17 mouse cellular contexts compared by ENCODE assay signal in the genomic region with DNA sequence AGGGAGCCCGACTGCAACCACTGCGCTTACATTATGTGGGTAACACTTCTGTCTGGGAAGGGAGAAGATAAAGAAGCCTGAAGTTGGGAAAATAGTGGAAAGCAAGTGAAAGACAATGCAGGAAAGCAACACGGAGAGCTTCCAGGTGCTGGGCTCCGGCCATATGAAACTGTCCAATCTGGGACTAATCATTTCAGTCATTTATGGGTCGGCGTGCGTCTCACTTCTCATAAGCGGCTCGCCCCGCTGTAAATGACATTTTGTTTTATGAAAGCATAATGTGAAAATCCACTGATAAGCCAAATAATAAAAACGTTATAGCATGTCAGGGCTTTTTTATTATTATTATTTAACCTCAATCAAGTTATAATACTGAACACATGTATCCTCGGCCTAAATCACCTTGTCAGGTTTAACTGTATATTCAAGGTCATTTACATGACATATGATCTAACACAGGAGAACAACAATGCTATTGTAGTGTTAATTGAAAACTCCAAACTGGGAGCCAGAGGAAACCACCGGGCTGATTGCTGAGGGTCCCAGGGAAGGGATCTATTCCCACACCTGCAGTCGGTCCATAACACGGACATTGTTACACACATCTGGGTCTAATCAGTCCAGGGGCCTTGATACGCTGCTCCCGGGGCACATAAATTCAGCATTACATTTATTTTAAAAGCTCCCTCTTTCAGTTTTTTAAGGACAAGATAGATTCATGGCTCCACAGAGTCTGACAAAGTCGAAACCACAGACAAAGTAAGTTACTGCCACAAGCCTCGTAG.
DNase-seq lines count a peak whose midpoint lies in the region; ATAC-seq and TF ChIP-seq lines count a peak whose summit lies in the region.
"Had no signal": no experiment of that assay in that cellular context is flagged by ENCODE, and none has a peak within 500 bp of the region (broad histone marks: within the 10 kb centered on the region; RNA-seq: fewer than 3 reads in every experiment).

No protein-coding gene starts in this region.

- WGBS in forebrain, embryonic 10.5 days: 74% methylated on average over 19 of the region's 19 CpGs
- WGBS in forebrain, postnatal 0 days: 86% methylated on average over 19 of the region's 19 CpGs
- WGBS in lung, adult 2 months: 90% methylated on average over 19 of the region's 19 CpGs

- H3K27ac ChIP-seq in forebrain, embryonic 10.5 days: peak overlapping the region; percentile 41; the same call in 1 of the 2 replicates
- no peak overlapping the region for H3K27ac ChIP-seq in forebrain, postnatal 0 days (ENCODE audit: low read depth, low read length)
- H3K27ac ChIP-seq: hindbrain, embryonic 10.5 days; liver, embryonic 12.5 days; lung, embryonic 15.5 days; macrophage; midbrain, embryonic 13.5 days had no signal

- H3K36me3 ChIP-seq in forebrain, embryonic 10.5 days (replicated peaks): no peaks in the 10 kb centered on the region
- no peaks in the 10 kb centered on the region for H3K36me3 ChIP-seq in forebrain, postnatal 0 days (ENCODE audit: insufficient read depth)
- H3K36me3 ChIP-seq: hindbrain, embryonic 10.5 days; liver, embryonic 12.5 days; lung, embryonic 15.5 days; midbrain, embryonic 13.5 days had no signal

- TF ChIP-seq POLR2A in lung, adult 2 months (IDR thresholded peaks at IDR 0.05; ENCODE audit: borderline replicate concordance, extremely low read depth, low read depth, low read length): no peak

- no peaks in the 10 kb centered on the region for H3K9me3 ChIP-seq in forebrain, embryonic 10.5 days
- no peaks in the 10 kb centered on the region for H3K9me3 ChIP-seq in forebrain, postnatal 0 days (ENCODE audit: low read length)
- H3K9me3 ChIP-seq: hindbrain, embryonic 10.5 days; lung, embryonic 15.5 days; midbrain, embryonic 13.5 days had no signal

- H3K4me2 ChIP-seq in forebrain, postnatal 0 days (ENCODE audit: low read depth): no peak overlapping the region
- H3K4me2 ChIP-seq: liver, embryonic 12.5 days; lung, embryonic 15.5 days; midbrain, embryonic 13.5 days had no signal

- H3K4me3 ChIP-seq in forebrain, embryonic 10.5 days: no peak overlapping the region
- H3K4me3 ChIP-seq in forebrain, postnatal 0 days (ENCODE audit: low read depth, low read length): no peak overlapping the region
- no peak overlapping the region for H3K4me3 ChIP-seq in lung, adult 2 months (replicated peaks; ENCODE audit: extremely low read depth, low read depth, low read length)
- H3K4me3 ChIP-seq: hindbrain, embryonic 10.5 days; liver, embryonic 12.5 days; lung, embryonic 15.5 days; midbrain, embryonic 13.5 days had no signal

- no peak for TF ChIP-seq CTCF in forebrain, postnatal 0 days (IDR thresholded peaks at IDR 0.05; ENCODE audit: low read depth)
- no peak for TF ChIP-seq CTCF in lung, adult 2 months (IDR thresholded peaks at IDR 0.05; ENCODE audit: insufficient read depth, low read length)

- no peaks in the 10 kb centered on the region for H3K27me3 ChIP-seq in forebrain, embryonic 10.5 days (ENCODE audit: poor library complexity, severe bottlenecking)
- H3K27me3 ChIP-seq in forebrain, postnatal 0 days (ENCODE audit: insufficient read depth, low read length): no peaks in the 10 kb centered on the region
- H3K27me3 ChIP-seq: liver, embryonic 12.5 days; lung, embryonic 15.5 days; midbrain, embryonic 13.5 days had no signal

- H3K9ac ChIP-seq in forebrain, postnatal 0 days: no peak overlapping the region
- H3K9ac ChIP-seq: liver, embryonic 12.5 days; lung, embryonic 15.5 days; midbrain, embryonic 13.5 days had no signal

- no peak for DNase-seq in forebrain, embryonic 10.5 days (ENCODE audit: extremely low spot score, low spot score)
- no peak for DNase-seq in forebrain, postnatal 0 days
- DNase-seq in embryo, embryonic 11 days: peak; percentile 74
- DNase-seq in forelimb bud, embryonic 11.5 days (ENCODE audit: low read depth, low spot score): peak; percentile 83
- DNase-seq in mesoderm, embryonic 11.5 days (ENCODE audit: low read depth, low spot score): peak; percentile 66
- DNase-seq in thymus, postnatal 4 days: no peak
- DNase-seq in lung, adult 2 months: no peak
- DNase-seq in kidney, adult 9 months: no peak
- DNase-seq: cerebellum, postnatal 10 days; kidney, postnatal 10 days had no signal

- H3K4me1 ChIP-seq in forebrain, embryonic 10.5 days: peaks cover 12% of the 10 kb centered on the region
- H3K4me1 ChIP-seq in forebrain, postnatal 0 days (ENCODE audit: insufficient read depth): no peaks in the 10 kb centered on the region
- peaks cover 7% of the 10 kb centered on the region; the same call in 1 of the 2 replicates for H3K4me1 ChIP-seq in lung, adult 2 months (ENCODE audit: control insufficient read depth, insufficient read depth, low read length)
- H3K4me1 ChIP-seq: liver, embryonic 12.5 days; lung, embryonic 15.5 days; midbrain, embryonic 13.5 days had no signal

- no peak for ATAC-seq in forebrain, postnatal 0 days
- ATAC-seq: forebrain, embryonic 14.5 days; intestine, embryonic 16.5 days; liver, embryonic 12.5 days; midbrain, embryonic 13.5 days had no signal

Comparison
In these comparisons a context has a peak if more than half of its experiments do, and no peak if none do; other contexts are left out.
1. DNase-seq: peak in embryo, embryonic 11 days (single experiment), forelimb bud, embryonic 11.5 days (single experiment) and mesoderm, embryonic 11.5 days (single experiment); none in forebrain, embryonic 10.5 days (single experiment), forebrain, postnatal 0 days (single experiment), thymus, postnatal 4 days (single experiment), lung, adult 2 months (single experiment) and kidney, adult 9 months (single experiment).